Mouse (Mus musculus) urinary bladder, adult 2 months (tissue): ENCODE data around the gene Col7a1. TPM values are rescaled to one million over a fixed set of nuclear protein-coding genes. Genes with fewer than 3 reads are reported as not detected.

Experiments used
- DNase-seq: peaks from one replicate; pipeline ENCODE4 v3.0.0; 2022; ENCODE audit warnings: low spot score
- polyA plus RNA-seq: library from polyadenylated mRNA; depleted of rRNA; stranded (reverse); fragments of >200 nt; gene quantifications from 2 replicates; pipeline ENCODE4 v1.2.3, GENCODE M21; 2012

Col7a1 gene
- polyA plus RNA-seq, 1 experiment = 4.7 TPM

DNA sequence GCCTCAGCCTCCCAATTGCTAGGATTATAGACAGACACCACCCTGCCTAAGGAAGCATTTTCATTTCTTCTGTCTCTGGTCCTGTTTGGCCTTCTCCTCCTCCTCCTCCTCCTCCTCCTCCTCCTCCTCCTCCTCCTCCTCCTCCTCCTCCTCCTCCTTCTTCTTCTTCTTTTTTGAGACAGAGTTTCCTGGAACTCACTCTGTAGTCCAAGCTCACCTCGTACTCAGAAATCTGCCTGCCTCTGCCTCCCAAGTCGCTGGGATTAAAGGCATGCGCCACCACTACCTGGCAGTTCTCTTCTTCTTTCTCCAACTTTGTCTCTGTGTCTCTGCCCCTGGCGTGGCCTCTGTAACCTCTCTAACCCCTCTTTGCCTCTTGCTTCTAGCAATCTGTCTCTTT is 32.3 kb downstream of the Col7a1 start, which contains the start of gene Ucn2:
Ucn2 (plus strand) TSS at position 301 of the 400 bp plus-strand sequence.
- no peak for DNase-seq

DNA sequence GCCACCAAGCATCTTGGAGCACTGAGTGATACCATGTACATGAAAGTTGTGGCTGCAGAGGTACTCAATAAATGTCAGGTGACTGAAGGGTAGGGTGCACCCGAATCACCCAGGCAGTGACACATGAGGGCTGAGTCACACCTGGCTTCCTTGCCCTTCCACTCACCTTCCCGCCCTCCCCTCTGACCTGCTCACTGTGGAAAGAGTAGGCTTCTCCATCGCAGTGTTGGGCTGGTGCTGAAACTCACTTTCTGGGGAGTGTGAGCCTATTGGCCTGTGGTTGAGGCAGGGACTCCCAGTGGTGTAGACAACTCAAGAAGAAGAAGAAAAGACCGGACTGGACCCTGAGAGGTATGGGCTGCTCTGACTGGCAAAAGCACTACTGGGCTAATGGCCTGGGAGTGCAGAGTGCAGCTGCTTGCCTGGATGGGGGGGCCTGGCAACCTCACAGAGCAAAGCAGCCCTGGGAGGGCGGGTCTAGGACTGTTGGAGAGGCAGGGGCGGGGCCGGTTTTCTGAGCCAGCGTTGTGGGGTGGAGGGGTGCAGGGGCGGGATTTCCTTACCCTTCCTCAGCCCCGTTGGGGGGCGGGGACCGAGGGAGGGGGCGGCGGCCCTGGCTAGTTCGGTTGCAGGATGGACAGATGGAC is 34.4 kb downstream of the Col7a1 start:
- no peak for DNase-seq

DNA sequence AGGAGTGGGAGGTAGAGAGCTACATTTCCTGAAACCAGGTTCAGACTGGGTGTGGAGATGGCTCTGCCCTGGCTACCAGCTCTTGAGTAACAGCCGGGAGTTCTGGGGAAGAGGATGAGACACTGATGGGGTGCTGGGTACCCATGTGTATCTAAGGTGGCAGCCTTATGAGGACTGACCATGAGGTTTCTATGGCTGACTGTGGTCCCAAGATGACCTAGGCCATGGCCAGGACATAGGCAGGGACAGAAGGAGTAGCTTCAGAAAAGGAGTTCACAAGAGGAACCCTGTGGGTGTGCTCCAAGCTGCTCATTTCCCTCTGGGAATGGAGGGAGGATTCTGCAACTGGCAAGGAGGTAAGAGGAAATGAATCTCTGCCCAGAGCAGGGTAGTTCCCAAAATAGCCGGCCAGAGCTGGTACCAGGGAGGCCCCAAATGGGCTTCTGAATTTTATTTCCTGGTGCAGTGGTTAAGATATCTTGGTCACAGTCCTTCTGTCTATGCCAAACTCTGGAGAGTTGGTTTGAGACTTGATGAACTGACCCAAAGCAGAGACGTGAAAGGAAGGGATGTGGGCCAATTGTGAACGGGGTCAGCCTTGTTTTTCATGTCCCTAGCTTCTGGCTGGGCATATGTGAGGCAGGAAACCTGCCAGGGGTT is 36.5 kb downstream of the Col7a1 start:
- DNase-seq = no peak

DNA sequence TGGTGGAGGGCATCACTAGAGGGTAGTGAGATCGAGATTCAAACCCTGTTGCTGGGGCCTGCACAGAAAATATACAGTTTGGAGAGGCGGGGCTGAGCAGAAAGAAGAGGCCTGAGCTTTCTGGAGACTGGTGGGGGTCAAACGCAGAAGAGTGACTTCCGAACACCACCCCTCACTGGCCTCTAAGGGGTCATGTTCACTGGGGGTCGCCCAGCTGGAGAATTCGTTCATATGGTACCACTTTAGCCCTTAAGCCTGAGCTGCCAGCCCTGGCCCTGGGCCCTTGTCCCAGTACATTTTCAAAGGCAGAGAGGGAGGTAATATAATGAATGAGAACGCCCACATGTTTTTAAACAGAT is 37.1 kb downstream of the Col7a1 start:
- no peak for DNase-seq

DNA sequence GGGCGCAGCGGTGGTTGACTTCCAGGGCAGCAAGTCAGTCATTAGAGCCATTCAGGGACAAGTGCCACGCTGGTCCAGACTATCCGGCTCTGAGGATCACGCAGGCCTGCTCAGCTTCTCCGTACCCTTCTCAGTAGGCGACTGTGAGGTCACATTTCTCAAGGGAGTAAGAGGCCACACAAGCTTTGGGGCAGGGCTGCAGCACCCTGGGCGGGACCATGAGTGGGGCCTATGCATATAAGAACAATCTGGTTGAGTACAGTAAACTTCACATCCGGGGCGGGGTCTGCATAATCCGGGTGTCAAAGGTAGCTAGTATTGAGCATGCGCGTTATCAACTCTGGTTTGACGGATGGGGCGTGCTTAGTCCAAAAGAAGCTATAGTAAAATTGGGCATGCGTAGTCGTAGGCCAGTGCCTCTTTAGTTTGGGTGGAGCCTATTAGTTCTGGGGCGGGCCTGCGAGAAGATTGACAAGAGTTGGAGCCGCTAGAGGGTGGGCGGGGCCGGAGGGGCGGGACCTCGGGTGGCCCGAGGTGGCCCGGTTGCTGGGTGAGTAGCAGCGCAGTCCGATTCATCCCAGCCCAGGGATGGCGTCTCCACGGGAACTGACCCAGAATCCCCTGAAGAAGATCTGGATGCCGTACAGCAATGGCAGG is 38.2 kb downstream of the Col7a1 start, which contains the start of gene Pfkfb4:
Pfkfb4 (plus strand) TSS at position 351 of the 657 bp plus-strand sequence.
- peak; percentile 66 for DNase-seq

DNA sequence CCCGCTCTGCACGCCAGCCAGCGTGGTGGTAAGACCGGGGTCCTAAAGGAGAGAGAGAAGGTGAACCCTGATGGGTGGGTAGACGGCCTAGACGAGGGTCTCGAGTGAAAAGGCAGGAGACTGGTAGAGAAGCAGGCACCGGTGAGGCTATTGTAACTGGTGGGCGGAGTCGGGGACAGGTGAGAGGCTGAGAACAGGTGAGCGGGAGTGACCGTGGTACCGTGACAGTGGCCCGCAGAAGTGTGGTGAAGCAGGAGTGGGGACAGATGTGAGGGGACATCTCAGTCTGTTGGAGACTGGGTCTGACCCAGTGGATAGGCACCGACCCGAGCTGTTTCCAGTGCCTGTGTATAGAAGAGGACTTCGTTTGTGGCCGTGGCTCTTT is 38.7 kb downstream of the Col7a1 start:
- DNase-seq = no peak

DNA sequence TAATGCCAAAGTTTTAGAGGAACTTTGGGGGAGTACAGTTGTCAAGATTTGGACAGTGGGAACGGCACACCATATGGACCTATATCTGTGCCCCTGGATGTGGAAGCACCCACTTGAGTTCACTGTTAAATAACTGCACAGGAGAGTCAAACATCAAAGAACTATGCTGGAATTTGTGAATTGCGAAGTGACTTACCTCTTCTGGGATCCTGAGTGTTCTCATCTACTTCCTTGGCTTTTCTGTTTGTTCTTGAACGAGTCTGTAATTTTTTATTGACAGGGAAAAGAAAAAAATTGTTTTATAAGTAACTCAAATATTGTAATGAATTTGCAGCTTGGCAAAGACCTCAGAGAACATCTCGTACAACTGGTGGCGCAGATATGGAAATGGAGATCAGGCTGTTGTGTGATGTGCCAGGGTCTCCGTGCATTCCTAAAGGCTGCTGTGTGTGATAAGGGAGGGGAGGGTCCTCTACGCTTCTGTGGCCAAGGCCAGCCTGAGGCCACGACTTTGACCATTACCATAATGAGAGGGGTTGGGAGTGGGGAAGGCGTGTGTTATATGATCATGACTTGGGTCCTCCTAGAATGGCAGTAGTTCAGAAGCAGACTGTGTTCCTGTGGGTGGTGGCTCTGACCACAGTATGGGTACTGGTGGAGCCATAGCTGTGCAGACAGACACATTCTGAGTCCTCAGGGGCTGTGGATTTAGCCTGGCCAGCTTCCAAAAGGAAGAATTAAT is 39.4 kb downstream of the Col7a1 start:
- DNase-seq = no peak

DNA sequence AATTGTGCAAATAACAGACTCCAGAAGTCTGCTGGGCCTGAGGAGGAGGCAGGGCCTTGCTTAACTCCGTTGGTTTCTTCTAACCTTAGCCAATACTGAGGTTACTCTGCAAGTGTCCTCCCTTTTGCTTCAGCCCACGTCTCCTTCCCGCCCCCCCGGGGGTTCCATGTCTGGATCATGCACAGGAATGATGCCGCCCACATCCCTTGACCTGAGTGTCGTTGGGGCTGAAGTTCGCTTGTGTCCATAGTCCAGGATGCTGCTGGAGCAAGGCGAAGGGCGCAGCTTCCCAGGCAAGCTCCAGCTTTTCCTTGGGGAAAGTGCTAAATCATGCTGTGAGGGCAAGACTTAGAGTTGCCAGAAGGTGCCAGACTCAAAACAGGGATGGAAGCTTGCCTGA is 43.0 kb downstream of the Col7a1 start:
- DNase-seq = no peak

DNA sequence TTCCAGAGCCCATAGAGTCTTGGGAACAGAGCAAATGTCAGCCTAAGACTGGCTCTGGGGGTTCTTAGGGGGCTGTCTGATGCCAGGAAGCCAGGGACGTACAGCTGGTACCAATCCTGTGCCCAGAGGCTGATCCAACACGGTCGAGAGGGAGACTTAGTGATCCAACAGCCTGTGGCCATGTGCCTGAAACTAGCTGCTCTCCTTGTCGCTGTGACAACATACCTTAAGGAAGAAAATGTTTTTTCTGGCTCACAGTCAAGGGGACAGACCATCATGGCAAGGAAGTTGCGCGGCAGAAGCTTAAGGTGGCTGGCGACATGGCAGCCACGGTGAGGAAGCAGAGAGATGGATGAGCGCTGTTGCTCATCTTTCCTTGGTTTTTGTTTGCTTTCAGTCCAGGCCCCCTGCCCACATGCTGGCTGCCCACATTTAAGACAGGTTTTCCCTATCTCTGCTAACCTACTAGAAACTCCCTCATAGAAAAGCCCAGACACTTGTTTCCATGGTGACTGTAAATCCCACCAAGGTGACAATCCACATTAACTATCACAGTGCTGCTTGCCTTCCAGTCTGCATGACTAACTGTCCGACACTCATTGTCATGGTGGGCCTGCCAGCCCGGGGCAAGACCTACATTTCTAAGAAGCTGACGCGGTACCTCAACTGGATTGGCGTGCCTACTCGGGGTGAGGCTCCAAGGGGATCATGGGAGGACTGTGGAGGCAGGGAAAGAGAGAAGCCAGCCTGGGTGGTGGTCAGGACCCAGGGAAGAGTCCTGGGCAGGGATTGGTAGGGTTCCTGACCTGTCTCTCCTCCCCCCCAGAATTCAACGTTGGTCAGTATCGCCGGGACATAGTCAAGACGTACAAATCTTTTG is 45.1 kb downstream of the Col7a1 start:
- DNase-seq = no peak

DNA sequence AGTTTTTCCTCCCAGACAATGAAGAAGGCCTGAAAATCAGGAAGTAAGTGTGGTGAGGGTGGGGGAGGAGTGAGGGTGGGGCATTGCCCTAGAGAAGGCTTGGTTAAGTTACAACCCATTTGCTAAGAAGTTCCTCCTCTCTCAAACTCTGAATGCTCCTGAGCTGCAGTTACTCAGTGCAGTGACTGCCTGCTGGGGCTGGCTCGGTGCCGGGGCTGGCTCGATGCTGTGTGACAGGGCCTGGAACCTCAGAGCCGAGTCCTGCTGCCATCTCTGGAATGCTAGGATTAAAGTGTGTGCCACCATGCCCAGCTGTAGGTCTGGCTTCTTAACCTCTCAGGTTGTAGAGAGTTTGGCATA is 45.8 kb downstream of the Col7a1 start:
- DNase-seq = no peak

DNA sequence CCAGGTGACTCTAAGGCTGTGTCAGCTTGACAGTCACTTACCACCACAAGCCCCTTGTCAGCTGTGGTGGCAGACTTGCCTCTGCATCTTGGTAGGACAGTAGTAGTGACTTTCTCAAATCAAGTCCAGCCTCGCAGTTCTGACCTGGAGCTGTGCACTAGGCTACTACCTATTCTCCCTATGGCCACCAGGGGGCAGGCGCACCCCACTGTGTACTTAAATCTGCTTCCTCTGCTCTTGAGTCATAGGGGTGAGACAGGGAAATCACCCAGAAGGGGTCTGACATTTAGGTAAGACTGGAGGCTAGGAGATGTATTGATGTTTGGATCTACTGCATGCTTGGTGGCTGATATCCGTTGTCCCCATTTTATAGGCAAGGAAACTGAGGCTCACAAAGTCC is 47.3 kb downstream of the Col7a1 start:
- DNase-seq = no peak

DNA sequence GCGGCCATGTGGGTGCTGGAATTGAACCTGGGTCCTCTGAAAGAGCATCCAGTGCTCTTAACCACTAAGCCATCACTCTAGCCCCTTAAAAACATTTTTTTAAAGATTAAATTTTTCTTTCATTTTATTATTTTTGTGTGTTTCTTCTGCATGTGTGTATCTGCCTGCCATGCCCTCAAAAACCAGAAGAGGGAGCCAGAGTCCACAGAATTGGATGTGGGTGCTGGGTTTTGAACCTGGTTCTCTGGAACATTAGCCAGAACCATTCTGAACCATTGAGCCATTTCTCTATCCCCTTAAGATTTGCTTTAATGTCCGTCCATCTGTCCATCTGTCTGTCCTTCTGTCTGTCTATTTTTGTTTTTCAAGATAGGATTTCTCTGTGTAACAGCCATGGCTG is 49.8 kb downstream of the Col7a1 start:
- DNase-seq = no peak

DNA sequence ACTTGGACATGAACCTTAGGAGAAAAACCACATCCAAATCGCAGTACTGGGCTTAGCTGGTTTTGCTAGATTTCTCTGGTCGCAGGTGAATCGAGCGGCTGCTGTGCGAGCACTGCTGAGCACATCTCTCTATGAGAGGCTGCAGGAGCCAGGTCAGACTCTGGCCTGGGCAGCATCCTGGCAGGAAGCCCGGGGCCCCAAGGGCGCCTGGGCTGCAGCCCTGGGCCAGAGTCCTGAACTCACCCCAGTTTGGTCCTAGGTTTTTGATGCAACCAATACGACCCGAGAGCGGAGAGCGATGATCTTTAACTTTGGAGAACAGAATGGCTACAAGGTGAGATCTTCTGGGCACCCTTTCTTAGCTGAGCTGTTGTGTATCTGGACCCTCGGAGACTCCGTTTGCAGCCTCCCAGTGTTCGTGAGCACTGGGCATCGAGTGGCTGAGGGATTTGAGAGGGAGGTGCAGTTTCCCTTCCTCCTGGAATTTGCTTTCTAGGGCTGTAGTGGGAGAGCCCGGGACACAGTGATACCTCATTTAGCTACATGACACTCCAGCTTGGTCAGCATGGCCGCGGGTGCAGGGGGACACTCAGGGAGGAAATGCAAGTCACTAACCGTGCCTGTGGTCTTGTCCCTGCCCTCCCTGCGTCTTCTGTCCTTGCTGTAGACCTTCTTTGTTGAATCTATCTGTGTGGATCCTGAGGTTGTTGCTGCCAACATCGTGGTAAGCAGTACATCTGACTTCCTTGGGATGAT is 53.8 kb downstream of the Col7a1 start:
- no peak for DNase-seq

DNA sequence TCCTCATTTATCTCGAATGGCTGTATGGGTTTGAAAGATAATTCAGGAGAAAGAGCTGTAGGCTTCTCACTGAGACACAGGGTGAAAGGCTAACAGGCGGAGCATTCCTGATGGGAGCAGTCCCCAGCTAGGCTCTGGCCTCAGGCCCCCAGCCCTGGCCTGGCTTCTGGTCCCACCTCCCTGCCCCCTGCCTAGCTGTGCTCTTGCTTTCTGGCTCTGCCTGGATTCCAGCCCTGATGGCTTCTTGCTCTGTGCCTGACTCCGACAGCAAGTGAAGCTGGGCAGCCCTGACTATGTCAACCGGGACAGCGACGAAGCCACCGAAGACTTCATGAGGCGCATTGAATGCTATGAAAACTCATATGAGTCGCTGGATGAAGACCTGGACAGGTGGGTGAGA is 54.7 kb downstream of the Col7a1 start:
- no peak for DNase-seq

DNA sequence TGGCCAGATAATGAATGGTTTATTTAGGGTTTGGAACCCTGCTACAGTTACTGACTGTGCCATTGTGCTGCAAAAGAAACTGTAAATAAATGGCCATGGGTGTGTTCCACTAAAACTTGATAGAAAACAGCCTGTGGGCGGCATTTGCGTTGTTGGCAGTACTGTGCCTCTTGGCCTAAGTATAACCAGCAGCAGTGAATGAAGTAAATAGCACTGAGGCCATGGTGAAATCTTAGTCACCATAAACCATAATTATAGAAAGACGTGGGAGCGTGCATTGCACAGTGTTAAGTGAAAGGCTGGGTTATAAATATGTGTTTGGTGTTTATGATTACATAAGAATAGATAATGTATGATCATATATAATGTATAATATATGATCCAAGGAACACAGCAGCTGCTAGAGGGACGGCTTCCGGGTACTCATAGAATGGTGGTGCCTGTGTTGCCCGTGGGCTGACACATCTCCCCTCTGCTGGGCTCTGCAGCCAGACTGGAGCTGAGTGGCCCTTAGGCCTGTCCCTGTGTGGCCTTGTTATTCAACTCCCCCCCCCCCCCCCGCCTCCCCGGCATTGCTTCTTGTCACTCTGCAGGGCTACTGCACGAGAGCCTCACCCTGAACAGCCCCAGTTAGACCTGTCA is 55.7 kb downstream of the Col7a1 start:
- no peak for DNase-seq

DNA sequence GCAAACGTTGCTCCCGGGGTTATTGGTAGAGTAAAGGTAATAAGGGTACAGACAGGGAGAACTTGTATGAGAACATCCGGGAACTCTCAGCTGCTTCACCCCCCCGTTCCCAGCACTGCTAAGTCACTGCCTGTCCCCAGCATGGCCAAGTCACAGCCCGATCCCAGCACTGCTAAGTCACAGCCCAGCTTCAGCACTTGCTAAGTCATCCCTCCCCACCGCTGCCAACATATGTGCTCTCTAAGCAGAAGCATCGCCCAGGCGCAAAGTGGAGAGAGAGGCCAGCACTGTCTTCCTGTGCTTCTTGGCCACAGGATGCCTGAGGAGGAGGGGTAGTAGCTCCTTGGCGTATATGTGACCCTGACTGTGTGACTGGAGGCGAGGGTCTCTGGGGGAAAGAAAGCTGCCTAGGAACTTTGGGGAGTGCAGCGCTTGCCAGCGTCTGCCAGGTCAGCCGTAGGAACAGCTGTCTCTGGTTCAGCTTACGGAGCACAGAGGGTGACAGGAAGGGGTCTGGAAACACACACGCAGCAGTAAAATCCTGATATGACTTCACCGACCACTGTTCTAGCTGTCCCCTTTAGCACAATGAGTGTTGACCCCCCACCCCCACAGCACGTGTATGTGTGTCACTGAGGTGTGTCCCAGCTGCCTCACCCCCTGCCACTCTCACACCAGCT is 56.4 kb downstream of the Col7a1 start:
- no peak for DNase-seq

DNA sequence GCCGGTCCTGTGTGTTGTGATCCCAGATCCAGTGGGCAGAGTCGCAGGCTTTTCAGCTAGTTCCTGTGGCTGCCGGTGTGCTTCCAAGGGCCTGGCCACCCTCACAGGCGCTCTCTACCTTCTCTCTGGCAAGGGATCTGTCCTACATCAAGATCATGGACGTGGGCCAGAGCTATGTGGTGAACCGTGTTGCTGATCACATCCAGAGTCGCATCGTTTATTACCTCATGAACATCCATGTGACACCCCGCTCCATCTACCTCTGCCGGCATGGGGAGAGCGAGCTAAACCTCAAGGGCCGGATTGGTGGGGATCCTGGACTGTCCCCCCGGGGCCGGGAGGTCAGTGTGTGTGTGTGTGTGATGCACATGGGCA is 56.9 kb downstream of the Col7a1 start:
- no peak for DNase-seq

DNA sequence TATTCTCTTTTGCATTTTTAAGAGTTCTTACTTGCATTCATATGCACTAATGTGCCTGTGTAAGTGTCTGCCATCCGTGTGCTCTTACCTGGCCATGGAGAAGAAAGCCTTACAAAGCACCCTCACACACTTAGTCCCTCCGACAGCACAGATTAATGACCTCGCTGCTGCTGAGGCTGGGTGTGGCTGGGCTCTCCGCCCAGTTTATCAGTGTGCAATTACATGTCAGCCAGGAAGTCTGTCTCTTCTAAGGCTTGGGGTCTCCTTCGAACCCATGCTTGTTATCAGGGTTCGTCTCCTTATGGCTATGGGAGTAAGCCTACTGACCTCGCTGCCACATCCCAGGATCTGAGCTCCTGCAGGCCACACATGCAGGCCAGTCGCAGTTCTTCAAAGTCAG is 62.0 kb downstream of the Col7a1 start:
- DNase-seq = no peak

DNA sequence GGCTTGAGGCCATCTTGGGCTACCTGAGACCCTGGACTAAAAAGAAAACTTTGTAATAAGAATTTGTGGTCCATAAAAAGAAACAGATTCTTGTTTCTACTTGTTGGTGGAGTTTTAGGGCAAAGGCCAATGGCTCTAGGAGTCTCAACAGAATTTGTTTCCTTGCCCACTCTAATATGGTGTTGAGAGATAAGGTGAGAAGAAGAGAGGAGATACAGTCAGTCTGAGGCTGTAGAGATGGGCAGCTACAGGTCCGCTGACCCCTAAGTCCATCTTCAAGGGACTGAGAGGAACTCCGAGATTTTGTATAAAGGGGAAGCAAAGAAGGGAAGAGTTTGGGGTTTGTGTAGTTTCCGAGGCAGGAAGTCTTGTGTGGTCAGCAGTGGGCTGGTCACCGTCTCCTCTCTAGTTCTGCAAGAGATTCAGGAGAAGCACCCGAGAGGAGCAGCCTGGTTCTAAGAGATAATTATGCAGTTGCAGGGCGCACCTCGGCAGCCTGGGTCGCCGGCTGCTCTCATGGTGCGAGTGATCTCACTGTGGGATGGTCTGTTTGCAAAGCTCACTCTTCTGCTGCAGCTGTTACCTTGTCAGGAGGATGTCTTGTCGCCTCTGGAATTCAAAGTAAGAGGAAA is 63.7 kb downstream of the Col7a1 start:
- no peak for DNase-seq
